8 mouse cellular contexts compared by ENCODE assay signal in the genomic region with DNA sequence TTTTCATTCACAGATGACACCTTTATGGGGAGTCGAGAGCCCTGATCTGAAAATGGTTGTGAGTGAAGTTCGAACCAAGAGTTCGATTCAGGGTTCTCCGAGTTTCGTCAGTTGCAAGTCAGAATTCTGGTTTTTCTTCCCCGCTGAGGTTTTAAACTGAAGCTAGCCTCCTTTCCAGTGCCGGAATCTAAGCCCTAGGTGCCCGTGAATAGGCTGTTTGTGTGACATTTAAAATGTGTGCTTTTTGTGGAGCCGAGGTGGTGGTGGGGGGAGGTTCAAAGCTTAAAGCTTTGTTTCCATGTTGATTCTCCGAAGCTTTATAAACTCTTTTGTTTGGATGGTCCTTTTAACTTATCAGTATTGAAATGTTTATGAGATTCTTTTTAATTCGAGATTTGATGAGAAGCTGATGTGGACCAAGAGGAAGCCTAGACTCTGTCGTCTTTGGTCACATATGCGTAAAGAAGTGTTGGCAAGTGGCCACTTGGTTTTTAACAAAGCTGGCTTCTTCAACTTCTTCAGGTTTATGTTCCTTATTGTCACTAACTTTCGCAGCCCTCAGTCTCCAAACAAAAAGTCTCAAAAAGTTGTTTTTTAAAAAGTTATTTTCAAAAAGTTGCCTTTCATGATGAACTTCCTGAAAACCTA. TPM values are rescaled to one million over a fixed set of nuclear protein-coding genes. Genes with fewer than 3 reads are reported as not detected.
DNase-seq lines count a peak whose midpoint lies in the region; ATAC-seq and TF ChIP-seq lines count a peak whose summit lies in the region.

No protein-coding gene starts in this region.

- TF ChIP-seq CTCF in MEL (IDR thresholded peaks at IDR 0.05 in 2 of 3, conservative IDR thresholded peaks at IDR 0.05 in 1 of 3; ENCODE audit: control insufficient read depth in 1 of 3, insufficient read depth in 1 of 3, low read depth in 2 of 3, low read length in 3 of 3, poor library complexity in 1 of 3, severe bottlenecking in 1 of 3), result no peak

- H3K4me2 ChIP-seq in heart, embryonic 12.5 days, result peak overlapping the region; percentile 95
- H3K4me2 ChIP-seq in heart, embryonic 15.5 days, result peak overlapping the region; percentile 77
- H3K4me2 ChIP-seq in liver, embryonic 15.5 days, result peak overlapping the region; percentile 94

- peaks cover 4% of the 10 kb centered on the region for H3K4me1 ChIP-seq in heart, embryonic 12.5 days (replicated peaks)
- H3K4me1 ChIP-seq in MEL (ENCODE audit: control insufficient read depth in 1 of 2, insufficient read depth in 2 of 2, low read length in 2 of 2), result peaks cover 20 to 22% of the 10 kb centered on the region in 2 experiments
- H3K4me1 ChIP-seq in heart, embryonic 15.5 days (replicated peaks), result peaks cover 7% of the 10 kb centered on the region
- peaks cover 23% of the 10 kb centered on the region for H3K4me1 ChIP-seq in liver, embryonic 15.5 days (replicated peaks)

- peak in 1 of 2 experiments; percentile 32; a peak in 1 of 4 replicates for TF ChIP-seq POLR2A in MEL (IDR thresholded peaks at IDR 0.05; ENCODE audit: control insufficient read depth in 1 of 2, insufficient read depth in 1 of 2, low read depth in 1 of 2, low read length in 2 of 2, poor library complexity in 1 of 2)

- H3K79me2 ChIP-seq in MEL (ENCODE audit: control insufficient read depth, insufficient read depth, low read length, poor library complexity), result peaks cover 36% of the 10 kb centered on the region

- 3% methylated on average over 14 of the region's 14 CpGs for WGBS in heart, embryonic 12.5 days
- WGBS in heart, embryonic 15.5 days, result 3% methylated on average over 14 of the region's 14 CpGs
- WGBS in liver, embryonic 15.5 days (ENCODE audit: insufficient replicate concordance), result 9% methylated on average over 14 of the region's 14 CpGs

- peak overlapping the region; percentile 97 for H3K27ac ChIP-seq in heart, embryonic 12.5 days (ENCODE audit: poor library complexity, severe bottlenecking)
- H3K27ac ChIP-seq in MEL (ENCODE audit: control insufficient read depth, low read depth, low read length), result peak overlapping the region; percentile 93
- peak overlapping the region; percentile 99 for H3K27ac ChIP-seq in heart, embryonic 15.5 days
- peak overlapping the region; percentile 97 for H3K27ac ChIP-seq in liver, embryonic 15.5 days (replicated peaks)

- no peaks in the 10 kb centered on the region for H3K9me3 ChIP-seq in heart, embryonic 12.5 days (replicated peaks)
- H3K9me3 ChIP-seq in MEL (replicated peaks; ENCODE audit: insufficient read depth, low read length), result no peaks in the 10 kb centered on the region
- no peaks in the 10 kb centered on the region for H3K9me3 ChIP-seq in heart, embryonic 15.5 days (replicated peaks)
- no peaks in the 10 kb centered on the region for H3K9me3 ChIP-seq in liver, embryonic 15.5 days (replicated peaks)

- H3K36me3 ChIP-seq in heart, embryonic 12.5 days, result 0 out of 2 replicates have a peak, but pooled peaks cover 6% of the 10 kb centered on the region
- H3K36me3 ChIP-seq in MEL (ENCODE audit: control insufficient read depth in 1 of 2, insufficient read depth in 2 of 2, low read length in 2 of 2), result peaks cover 10 to 39% of the 10 kb centered on the region in 2 experiments
- no peaks in the 10 kb centered on the region for H3K36me3 ChIP-seq in heart, embryonic 15.5 days
- H3K36me3 ChIP-seq in liver, embryonic 15.5 days (replicated peaks), result no peaks in the 10 kb centered on the region

- no peak for DNase-seq in heart, adult 11 months
- peak; percentile 66 for DNase-seq in MEL (ENCODE audit: low read depth, low spot score)
- DNase-seq in thymus, postnatal 0 days (ENCODE audit: low spot score), result no peak
- no peak for DNase-seq in layer of hippocampus, postnatal 25 days (ENCODE audit: extremely low spot score in 1 of 2, low spot score in 1 of 2)

- peak in 1 of 2 experiments; percentile 11; a peak in 1 of 4 replicates for TF ChIP-seq EP300 in MEL (IDR thresholded peaks at IDR 0.05; ENCODE audit: low read depth in 1 of 2, low read length in 2 of 2)

- no peak for TF ChIP-seq RAD21 in MEL (IDR thresholded peaks at IDR 0.05; ENCODE audit: low read depth, low read length)

- no peak for ATAC-seq in heart, embryonic 12.5 days (ENCODE audit: insufficient number of reproducible peaks, low FRiP score)
- ATAC-seq in heart, embryonic 15.5 days (replicated peaks; ENCODE audit: insufficient number of reproducible peaks, insufficient read depth, low FRiP score, low read depth), result no peak
- ATAC-seq in liver, embryonic 15.5 days (ENCODE audit: insufficient read depth), result no peak
- no peak for ATAC-seq in activated CD4-positive, CD25-positive, alpha-beta regulatory T cell, adult 4 months

- peak overlapping the region; percentile 97 for H3K9ac ChIP-seq in heart, embryonic 12.5 days
- H3K9ac ChIP-seq in MEL (ENCODE audit: control insufficient read depth, low read depth, low read length, poor library complexity, severe bottlenecking), result peak overlapping the region; percentile 100
- peak overlapping the region; percentile 99 for H3K9ac ChIP-seq in heart, embryonic 15.5 days
- H3K9ac ChIP-seq in liver, embryonic 15.5 days, result peak overlapping the region; percentile 91

- peak overlapping the region; percentile 73 for H3K4me3 ChIP-seq in heart, embryonic 12.5 days
- peak overlapping the region; percentile 88 to 98 for H3K4me3 ChIP-seq in MEL (ENCODE audit: control insufficient read depth in 1 of 2, insufficient read depth in 1 of 2, low read depth in 2 of 2, low read length in 2 of 2)
- H3K4me3 ChIP-seq in heart, embryonic 15.5 days, result peak overlapping the region; percentile 99
- peak overlapping the region; percentile 94 for H3K4me3 ChIP-seq in liver, embryonic 15.5 days (replicated peaks)

- no peaks in the 10 kb centered on the region for H3K27me3 ChIP-seq in heart, embryonic 12.5 days (replicated peaks)
- no peaks in the 10 kb centered on the region for H3K27me3 ChIP-seq in MEL (ENCODE audit: control insufficient read depth in 1 of 2, insufficient read depth in 2 of 2, low read length in 2 of 2)
- H3K27me3 ChIP-seq in heart, embryonic 15.5 days, result no peaks in the 10 kb centered on the region
- H3K27me3 ChIP-seq in liver, embryonic 15.5 days, result peaks cover 10% of the 10 kb centered on the region; the same call in 1 of the 2 replicates

TF ChIP-seq in MEL, 35 proteins besides CTCF, POLR2A, EP300 and RAD21:
- TF ChIP-seq SIN3A (IDR thresholded peaks at IDR 0.05; ENCODE audit: low read length) (peak; percentile 6; the same call in 1 of the 2 replicates), HCFC1 (IDR thresholded peaks at IDR 0.05; ENCODE audit: low read depth, low read length) (no peak), CHD1 (IDR thresholded peaks at IDR 0.05; ENCODE audit: low read depth, low read length) (no peak), MAZ (IDR thresholded peaks at IDR 0.05; ENCODE audit: low read depth, low read length) (0 out of 2 replicates have a peak, but pooled peaks have one; percentile 36), TBP (IDR thresholded peaks at IDR 0.05; ENCODE audit: low read depth, low read length) (0 out of 2 replicates have a peak, but pooled peaks have one; percentile 22)

RNA-seq across cellular contexts. Expression of gene Aff4, which starts 1.4 kb away (rescaled TPM):
- 53.0 and 53.9 TPM in 2 replicates for polyA plus RNA-seq in heart, embryonic 12.5 days (2016; fragmentation: Nextera tagmentation; extraction: Ambion mirVana)
- 29.0 and 37.7 TPM in 2 replicates for total RNA-seq in MEL (2012; rRNA removed)
- polyA plus RNA-seq in MEL (2012; ENCODE audit: insufficient read depth in 1 of 2, insufficient read length in 2 of 2, low read depth in 1 of 2, low replicate concordance in 2 of 2, missing spikeins in 1 of 2), result 100 to 1,000 TPM in 1 of 2 experiments, 10 to 100 TPM in 1; 47.7 to 268 TPM
- 30.5 and 37.7 TPM in 2 replicates for polyA plus RNA-seq in heart, embryonic 15.5 days (2015; fragmentation: Nextera tagmentation; extraction: Ambion mirVana)
- polyA plus RNA-seq in liver, embryonic 15.5 days (2015; fragmentation: Nextera tagmentation; extraction: Ambion mirVana), result 8.0 and 9.7 TPM in 2 replicates
- polyA plus RNA-seq in activated CD4-positive, CD25-positive, alpha-beta regulatory T cell, adult 4 months (2017; shearing (Covaris generic)), result 10 to 100 TPM in 1 of 2 experiments, 1 to 10 TPM in 1; 9.6 to 16.4 TPM
- 27.1 and 36.1 TPM in 2 replicates for polyA plus RNA-seq in thymus, postnatal 0 days (2015; fragmentation: Nextera tagmentation; extraction: Ambion mirVana)
- 100 to 1,000 TPM; 199 to 222 TPM for total RNA-seq in layer of hippocampus, postnatal 25 days (2021)

RNA-seq across cellular contexts. Expression of gene Zcchc10, which starts 27.6 kb away (rescaled TPM):
- polyA plus RNA-seq in heart, embryonic 12.5 days (2016; fragmentation: Nextera tagmentation; extraction: Ambion mirVana), result 14.0 and 16.5 TPM in 2 replicates
- total RNA-seq in MEL (2012; rRNA removed), result 9.9 and 11.6 TPM in 2 replicates
- 100 to 1,000 TPM in 1 of 2 experiments, 10 to 100 TPM in 1; 36.2 to 169 TPM for polyA plus RNA-seq in MEL (2012; ENCODE audit: insufficient read depth in 1 of 2, insufficient read length in 2 of 2, low read depth in 1 of 2, low replicate concordance in 2 of 2, missing spikeins in 1 of 2)
- 12.2 and 14.3 TPM in 2 replicates for polyA plus RNA-seq in heart, embryonic 15.5 days (2015; fragmentation: Nextera tagmentation; extraction: Ambion mirVana)
- polyA plus RNA-seq in liver, embryonic 15.5 days (2015; fragmentation: Nextera tagmentation; extraction: Ambion mirVana), result 7.2 and 7.8 TPM in 2 replicates
- polyA plus RNA-seq in activated CD4-positive, CD25-positive, alpha-beta regulatory T cell, adult 4 months (2017; shearing (Covaris generic)), result 10 to 100 TPM; 25.2 to 27.5 TPM
- polyA plus RNA-seq in thymus, postnatal 0 days (2015; fragmentation: Nextera tagmentation; extraction: Ambion mirVana), result 28.6 and 30.1 TPM in 2 replicates
- 10 to 100 TPM in 1 of 2 experiments, 1 to 10 TPM in 1; 9.3 to 10.2 TPM for total RNA-seq in layer of hippocampus, postnatal 25 days (2021)

RNA-seq across cellular contexts. Expression of gene Hspa4, which starts 51.8 kb away (rescaled TPM):
- polyA plus RNA-seq in heart, embryonic 12.5 days (2016; fragmentation: Nextera tagmentation; extraction: Ambion mirVana), result 82.4 and 84.2 TPM in 2 replicates
- 276 and 301 TPM in 2 replicates for total RNA-seq in MEL (2012; rRNA removed)
- polyA plus RNA-seq in MEL (2012; ENCODE audit: insufficient read depth in 1 of 2, insufficient read length in 2 of 2, low read depth in 1 of 2, low replicate concordance in 2 of 2, missing spikeins in 1 of 2), result 100 to 1,000 TPM; 209 to 907 TPM
- 58.0 and 61.5 TPM in 2 replicates for polyA plus RNA-seq in heart, embryonic 15.5 days (2015; fragmentation: Nextera tagmentation; extraction: Ambion mirVana)
- 37.1 and 41.7 TPM in 2 replicates for polyA plus RNA-seq in liver, embryonic 15.5 days (2015; fragmentation: Nextera tagmentation; extraction: Ambion mirVana)
- 10 to 100 TPM; 22.3 to 33.7 TPM for polyA plus RNA-seq in activated CD4-positive, CD25-positive, alpha-beta regulatory T cell, adult 4 months (2017; shearing (Covaris generic))
- 99.0 and 106 TPM in 2 replicates for polyA plus RNA-seq in thymus, postnatal 0 days (2015; fragmentation: Nextera tagmentation; extraction: Ambion mirVana)
- 100 to 1,000 TPM; 173 to 178 TPM for total RNA-seq in layer of hippocampus, postnatal 25 days (2021)
